Mouse (Mus musculus): ENCODE results near the gene Capza1.
"Not testable (repeated sequence)": the region's sequence is repeated elsewhere in the genome, so short reads cannot be mapped to it uniquely, and the experiment has no call there.

Gene Capza1

GRCm38 (mm10) chr3:104863786-104864650 is at the start of gene Capza1, which contains the start of gene St7l:
TSS of gene Capza1 (minus strand) at chr3:104864505.
TSS of gene St7l (plus strand) at chr3:104864005.
- peak; percentile 89 for DNase-seq (ENCODE audit: extremely low read depth, insufficient read length, low spot score)

- no peak for DNase-seq (ENCODE audit: extremely low read depth, insufficient read length, low spot score)
Measured at GRCm38 (mm10) chr3:104909195-104909594, 44.9 kb upstream of the Capza1 start.

DNA sequence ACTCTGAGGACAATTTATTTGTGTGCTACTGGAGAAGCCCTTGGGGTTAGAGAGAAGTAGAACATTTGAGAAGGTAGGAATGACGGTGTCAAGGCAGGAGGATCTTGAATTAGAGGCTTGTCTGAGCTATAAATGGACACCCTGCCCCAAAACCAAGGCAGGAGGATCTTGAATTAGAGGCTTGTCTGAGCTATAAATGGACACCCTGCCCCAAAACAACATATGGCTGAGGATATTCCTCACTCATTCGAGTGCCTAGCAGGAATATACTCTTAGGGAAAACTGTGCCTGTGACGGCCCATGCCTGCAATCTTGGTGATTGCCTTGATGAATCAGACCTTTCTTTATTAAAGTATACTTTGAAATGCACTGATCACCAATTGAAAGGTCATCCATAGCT is 41.7 kb upstream of the Capza1 start:
- no peak for DNase-seq (ENCODE audit: extremely low read depth, insufficient read length, low spot score)

DNA sequence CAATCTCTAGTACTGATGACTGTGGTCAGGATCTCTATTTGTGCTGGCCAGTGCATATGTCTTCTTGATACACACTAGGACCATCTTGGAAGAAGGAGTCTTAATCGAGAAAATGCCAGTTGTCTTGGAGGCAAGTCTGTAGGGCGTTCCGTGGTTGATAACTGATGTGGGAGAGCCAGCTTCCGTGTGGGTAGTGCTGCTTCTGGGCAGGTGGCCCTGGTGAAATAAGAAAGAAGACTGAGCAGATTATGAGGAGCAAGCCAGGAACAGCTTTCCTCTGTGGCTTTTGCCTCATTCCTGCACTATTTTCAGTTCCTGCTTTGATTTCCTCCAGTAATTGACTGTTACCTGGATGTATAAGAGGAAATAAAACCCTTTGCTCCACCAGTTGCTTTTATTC is 41.1 kb upstream of the Capza1 start:
- no peak for DNase-seq (ENCODE audit: extremely low read depth, insufficient read length, low spot score)

GRCm38 (mm10) chr3:104901154-104901553 is 36.8 kb upstream of the Capza1 start:
- no peak for DNase-seq (ENCODE audit: extremely low read depth, insufficient read length, low spot score)

DNA sequence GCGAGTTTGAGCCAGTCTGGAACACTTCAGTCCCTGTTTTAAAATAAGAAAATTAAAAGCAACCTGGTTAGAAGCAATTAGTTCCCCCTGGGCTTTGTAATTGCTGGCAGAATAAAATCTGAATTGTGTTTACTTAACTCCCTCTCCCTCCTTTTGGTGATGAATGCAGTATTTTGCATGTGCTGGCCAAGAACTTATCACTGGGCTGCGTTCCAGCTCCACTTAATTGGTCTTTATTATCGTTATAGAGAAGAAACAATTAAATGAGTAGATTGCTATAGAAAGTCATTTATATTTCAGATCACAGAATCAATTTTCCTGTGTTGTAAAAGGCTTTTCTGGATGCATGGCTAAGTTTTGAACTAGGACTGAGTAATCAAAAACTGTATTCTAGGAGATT is 31.8 kb upstream of the Capza1 start:
- no peak for DNase-seq (ENCODE audit: extremely low read depth, insufficient read length, low spot score)

- no peak for DNase-seq (ENCODE audit: extremely low read depth, insufficient read length, low spot score)
Measured at GRCm38 (mm10) chr3:104888585-104888984, 24.3 kb upstream of the Capza1 start.

DNA sequence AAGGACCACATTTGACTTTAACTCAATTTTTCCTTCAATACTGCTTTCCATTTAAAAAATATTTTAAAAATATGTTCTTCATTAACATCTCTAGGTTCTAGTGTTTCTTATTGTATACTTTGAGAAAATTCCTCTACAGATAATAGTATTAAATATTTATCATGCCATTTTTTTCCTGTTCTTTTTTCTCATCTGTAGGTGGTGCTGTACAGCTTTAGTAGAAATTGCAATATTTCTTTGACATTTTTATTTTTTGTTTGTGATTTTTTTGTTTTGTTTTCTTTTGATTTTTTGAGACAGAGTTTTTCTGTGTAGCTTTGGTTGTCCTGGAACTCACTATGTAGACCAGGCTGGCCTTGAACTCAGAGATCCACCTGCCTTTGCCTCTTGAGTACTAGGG is 5.3 kb upstream of the Capza1 start:
- DNase-seq (ENCODE audit: extremely low read depth, insufficient read length, low spot score), result no peak

- DNase-seq (ENCODE audit: extremely low read depth, insufficient read length, low spot score), result not testable (repeated sequence)
Measured at GRCm38 (mm10) chr3:104866674-104867073, 2.4 kb upstream of the Capza1 start.

GRCm38 (mm10) chr3:104865341-104865788 is 1.1 kb upstream of the Capza1 start:
- DNase-seq (ENCODE audit: extremely low read depth, insufficient read length, low spot score), result no peak

GRCm38 (mm10) chr3:104864651-104865340 is 491 bp upstream of the Capza1 start:
- peak; percentile 88 for DNase-seq (ENCODE audit: extremely low read depth, insufficient read length, low spot score)

DNA sequence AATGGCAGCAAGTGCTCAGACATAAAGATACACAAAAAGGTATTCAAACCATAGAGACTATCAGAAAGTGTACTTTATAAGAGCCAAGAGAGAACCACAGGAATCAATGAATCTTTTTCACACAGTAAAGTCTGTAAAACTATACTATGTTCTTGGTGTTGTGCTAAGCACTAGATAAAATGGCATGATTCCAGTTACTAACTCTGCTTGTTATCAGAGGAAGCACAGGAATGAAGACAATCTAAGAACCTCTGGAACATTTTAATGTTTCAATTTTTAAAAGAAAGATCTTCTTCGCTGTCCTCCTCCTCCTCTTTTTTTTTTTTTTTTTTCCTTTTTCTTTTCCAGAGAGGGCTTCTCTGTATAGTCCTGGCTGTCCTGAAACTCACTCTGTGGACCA is 5.7 kb downstream of the Capza1 start:
- no peak for DNase-seq (ENCODE audit: extremely low read depth, insufficient read length, low spot score)

DNA sequence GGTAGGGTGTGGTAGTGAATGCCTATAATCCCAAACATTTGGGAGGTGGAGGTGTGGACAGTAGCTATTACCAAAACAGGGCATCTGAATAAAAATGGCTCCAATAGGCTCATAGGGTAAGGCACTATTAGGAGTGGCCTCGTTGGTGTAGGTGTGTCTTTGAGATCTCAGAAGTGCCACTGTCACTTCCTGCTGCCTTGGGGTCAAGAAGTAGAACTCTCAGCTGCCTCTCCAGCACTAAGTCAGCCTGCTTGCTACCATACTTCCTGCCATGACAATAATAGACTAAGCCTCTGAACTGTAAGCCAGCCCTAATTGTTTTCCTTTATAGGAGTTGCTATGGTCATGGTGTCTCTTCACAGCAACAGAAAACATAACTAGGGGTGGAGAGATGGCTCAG is 8.2 kb downstream of the Capza1 start:
- no peak for DNase-seq (ENCODE audit: extremely low read depth, insufficient read length, low spot score)

DNA sequence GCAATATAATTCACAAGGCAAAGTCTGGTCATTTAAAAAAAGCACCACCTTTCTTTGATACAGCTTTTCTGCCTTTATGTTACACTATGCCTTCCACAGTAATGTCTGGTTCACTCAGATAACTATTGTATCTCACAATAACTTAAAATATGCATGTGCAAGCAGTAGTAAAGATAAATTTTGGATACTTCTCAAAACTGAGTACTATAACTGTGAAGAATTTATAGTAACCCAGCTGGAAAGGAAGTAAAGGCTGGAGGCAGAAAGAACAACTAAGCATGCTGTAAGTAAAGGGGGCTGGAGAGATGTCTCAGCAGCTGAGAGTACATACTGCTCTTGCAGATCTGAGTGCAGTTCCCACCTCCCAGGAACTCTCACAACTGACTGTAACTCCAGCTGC is 9.4 kb downstream of the Capza1 start:
- no peak for DNase-seq (ENCODE audit: extremely low read depth, insufficient read length, low spot score)

GRCm38 (mm10) chr3:104854465-104854864 is 9.8 kb downstream of the Capza1 start:
- DNase-seq (ENCODE audit: extremely low read depth, insufficient read length, low spot score), result no peak

GRCm38 (mm10) chr3:104846601-104847000 is 17.7 kb downstream of the Capza1 start:
- DNase-seq (ENCODE audit: extremely low read depth, insufficient read length, low spot score), result no peak

GRCm38 (mm10) chr3:104841049-104841448 is 23.3 kb downstream of the Capza1 start:
- DNase-seq (ENCODE audit: extremely low read depth, insufficient read length, low spot score), result no peak

GRCm38 (mm10) chr3:104835797-104836196 is 28.5 kb downstream of the Capza1 start:
- no peak for DNase-seq (ENCODE audit: extremely low read depth, insufficient read length, low spot score)

DNA sequence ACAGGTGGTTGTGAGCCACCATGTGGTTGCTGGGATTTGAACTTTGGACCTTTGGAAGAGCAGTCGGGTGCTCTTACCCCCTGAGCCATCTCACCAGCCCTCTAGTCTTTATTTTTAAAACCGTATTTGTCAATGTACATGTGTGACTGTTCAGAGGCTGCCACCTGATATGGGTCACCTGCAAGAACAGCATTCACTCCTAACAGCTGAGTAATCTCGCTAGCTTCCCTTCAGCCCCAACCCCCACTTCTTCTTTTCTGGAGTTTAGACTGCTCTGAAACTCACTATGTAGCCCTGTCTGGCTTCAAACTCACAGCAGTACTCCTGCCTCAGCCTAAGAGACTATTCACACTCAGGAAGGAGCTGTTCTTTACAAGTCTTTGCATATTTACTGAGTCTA is 41.9 kb downstream of the Capza1 start:
- no peak for DNase-seq (ENCODE audit: extremely low read depth, insufficient read length, low spot score)

DNA sequence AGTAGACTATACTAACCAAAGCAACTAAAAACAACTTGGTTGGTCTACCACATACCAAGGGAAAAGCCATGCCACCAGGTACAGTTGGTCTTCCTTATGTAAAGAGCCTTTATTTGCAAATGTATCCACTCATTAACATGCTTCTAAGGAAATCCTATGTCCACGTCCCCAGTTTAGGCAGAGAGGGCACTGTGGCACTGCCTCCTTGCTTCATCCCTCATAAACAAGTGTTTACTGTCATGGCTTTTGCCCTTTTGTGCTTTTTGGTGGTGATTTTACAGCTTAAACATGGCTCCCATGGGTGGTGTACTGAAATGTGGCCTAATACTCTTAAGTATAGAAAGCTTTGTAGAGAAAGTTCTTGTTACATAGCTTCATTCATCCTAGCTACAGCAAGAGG is 43.9 kb downstream of the Capza1 start:
- DNase-seq (ENCODE audit: extremely low read depth, insufficient read length, low spot score), result no peak

DNA sequence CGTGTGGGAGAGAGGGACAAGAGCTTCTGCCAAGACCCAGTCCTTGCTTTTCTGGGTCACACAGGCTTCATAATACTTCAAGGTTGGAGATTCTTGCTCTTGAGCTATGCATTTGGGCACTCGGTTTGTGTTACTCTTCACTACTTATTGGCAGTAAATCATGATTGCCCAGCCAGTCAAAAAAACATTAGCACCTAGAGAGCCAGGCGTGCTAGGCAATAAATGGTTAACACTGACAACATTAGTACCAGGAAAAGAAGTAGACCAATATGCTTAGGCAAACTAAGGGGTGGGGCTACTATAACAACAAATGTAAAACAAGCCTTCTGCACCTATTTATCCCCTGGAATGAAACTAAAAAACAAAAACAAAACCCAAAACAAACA is 45.6 kb downstream of the Capza1 start:
- DNase-seq (ENCODE audit: extremely low read depth, insufficient read length, low spot score), result no peak

Data from 3134 (cell line).